In the genomic region with DNA sequence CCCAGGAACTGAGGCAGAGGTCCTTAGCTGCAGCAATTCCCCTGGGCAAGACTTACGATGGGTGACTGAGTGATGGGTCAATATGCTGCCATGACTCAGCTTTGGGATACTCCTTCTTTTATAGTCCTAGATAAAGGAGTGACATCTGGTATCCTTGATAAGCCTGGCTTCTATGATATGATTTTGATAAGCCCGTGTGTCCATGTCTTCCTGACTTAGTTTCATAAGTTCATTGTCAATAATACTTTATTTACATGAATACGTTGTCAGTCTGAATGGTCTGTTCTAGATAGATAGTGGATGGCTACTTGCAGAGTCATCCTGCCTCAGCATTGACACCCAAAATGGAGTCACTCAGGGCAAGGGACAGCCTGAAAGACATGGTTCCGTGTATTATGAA, we compare ENCODE assay signal across 24 mouse cellular contexts. TPM values are rescaled to one million over a fixed set of nuclear protein-coding genes. Genes with fewer than 3 reads are reported as not detected.
DNase-seq lines count a peak whose midpoint lies in the region; ATAC-seq and TF ChIP-seq lines count a peak whose summit lies in the region.
"Had no signal": no experiment of that assay in that cellular context is flagged by ENCODE, and none has a peak within 500 bp of the region (broad histone marks: within the 10 kb centered on the region; RNA-seq: fewer than 3 reads in every experiment).

No protein-coding gene starts in this region.

- no peak for ATAC-seq in midbrain, embryonic 15.5 days (replicated peaks)
- peak; percentile 87 for ATAC-seq in erythroblast, adult 5-6 weeks (replicated peaks; ENCODE audit: low FRiP score, poor library complexity, severe bottlenecking)
- ATAC-seq in liver, embryonic 14.5 days (ENCODE audit: insufficient read depth) = peak; percentile 86
- peak; percentile 61; the same call in 1 of the 2 replicates for ATAC-seq in stomach, postnatal 0 days (ENCODE audit: low FRiP score, low TSS enrichment)
- ATAC-seq: forebrain, embryonic 14.5 days; intestine, embryonic 15.5 days; Patski had no signal

- DNase-seq in midbrain, embryonic 10.5 days (ENCODE audit: low spot score) = peak; percentile 6
- DNase-seq in liver, embryonic 14.5 days (ENCODE audit: low read depth in 3 of 3, low spot score in 3 of 3) = peak; percentile 70 to 80 (median 77)
- DNase-seq in stomach, postnatal 0 days (ENCODE audit: low spot score) = no peak
- no peak for DNase-seq in ovary, postnatal 36 days (ENCODE audit: low spot score)
- DNase-seq in ovary, postnatal 14 days (ENCODE audit: low spot score) = no peak
- DNase-seq: adrenal gland, adult 8-10 months; cerebellum, adult 11-12 months; cerebellum, postnatal 25 days; gastrocnemius, postnatal 36 days; heart, postnatal 36 days; kidney, adult 9 months; kidney, postnatal 36 days; layer of hippocampus, adult 9-11 months; retina, postnatal 1 day; right cerebral cortex, postnatal 4 days; thymus, postnatal 25 days had no signal

- H3K9ac ChIP-seq in midbrain, embryonic 15.5 days = no peak overlapping the region
- no peak overlapping the region; the same call in 1 of the 2 replicates for H3K9ac ChIP-seq in liver, embryonic 14.5 days (replicated peaks)
- H3K9ac ChIP-seq in stomach, postnatal 0 days (ENCODE audit: low read length) = no peak overlapping the region
- H3K9ac ChIP-seq: heart, embryonic 13.5 days; hindbrain, embryonic 14.5 days; intestine, embryonic 15.5 days had no signal

- TF ChIP-seq EP300 in liver, embryonic 14.5 days (IDR thresholded peaks at IDR 0.05; ENCODE audit: low read depth) = peak; percentile 96
- TF ChIP-seq EP300 in stomach, postnatal 0 days (optimal IDR thresholded peaks at IDR 0.05) = no peak

- H3K4me1 ChIP-seq in midbrain, embryonic 10.5 days = no peaks in the 10 kb centered on the region
- H3K4me1 ChIP-seq in midbrain, embryonic 15.5 days = no peaks in the 10 kb centered on the region
- peaks cover 31 to 39% of the 10 kb centered on the region in 2 experiments for H3K4me1 ChIP-seq in liver, embryonic 14.5 days (replicated peaks; ENCODE audit: control insufficient read depth in 2 of 2, insufficient read depth in 2 of 2, low read length in 1 of 2)
- H3K4me1 ChIP-seq in stomach, postnatal 0 days (replicated peaks; ENCODE audit: control insufficient read depth, insufficient read depth) = no peaks in the 10 kb centered on the region
- H3K4me1 ChIP-seq: intestine, embryonic 15.5 days had no signal

- no peak overlapping the region for H3K27ac ChIP-seq in midbrain, embryonic 10.5 days (replicated peaks)
- no peak overlapping the region for H3K27ac ChIP-seq in midbrain, embryonic 15.5 days
- peak overlapping the region; percentile 81 for H3K27ac ChIP-seq in liver, embryonic 14.5 days
- H3K27ac ChIP-seq in stomach, postnatal 0 days (replicated peaks) = no peak overlapping the region
- H3K27ac ChIP-seq: heart, embryonic 13.5 days; hindbrain, embryonic 14.5 days; intestine, embryonic 15.5 days had no signal

- H3K36me3 ChIP-seq in midbrain, embryonic 10.5 days = no peaks in the 10 kb centered on the region
- H3K36me3 ChIP-seq in midbrain, embryonic 15.5 days (replicated peaks) = no peaks in the 10 kb centered on the region
- no peaks in the 10 kb centered on the region for H3K36me3 ChIP-seq in liver, embryonic 14.5 days (replicated peaks; ENCODE audit: control insufficient read depth, insufficient read depth, low read depth)
- no peaks in the 10 kb centered on the region for H3K36me3 ChIP-seq in stomach, postnatal 0 days (ENCODE audit: control insufficient read depth, insufficient read depth, low read length)
- H3K36me3 ChIP-seq: heart, embryonic 13.5 days; intestine, embryonic 15.5 days had no signal

- WGBS in midbrain, embryonic 10.5 days = 89% methylated on average over 4 of the region's 4 CpGs
- WGBS in midbrain, embryonic 15.5 days = 85% methylated on average over 4 of the region's 4 CpGs
- 23% methylated on average over 4 of the region's 4 CpGs for WGBS in liver, embryonic 14.5 days (ENCODE audit: insufficient replicate concordance)
- 74% methylated on average over 4 of the region's 4 CpGs for WGBS in stomach, postnatal 0 days

- no peak for TF ChIP-seq CTCF in liver, embryonic 14.5 days (IDR thresholded peaks at IDR 0.05; ENCODE audit: low read depth)
- TF ChIP-seq CTCF in stomach, postnatal 0 days (IDR thresholded peaks at IDR 0.05; ENCODE audit: low read depth) = no peak

- no peak overlapping the region for H3K4me3 ChIP-seq in midbrain, embryonic 10.5 days
- no peak overlapping the region for H3K4me3 ChIP-seq in midbrain, embryonic 15.5 days
- H3K4me3 ChIP-seq in liver, embryonic 14.5 days (ENCODE audit: insufficient read depth in 1 of 2, low read depth in 2 of 2, low read length in 2 of 2) = no peak overlapping the region
- H3K4me3 ChIP-seq in stomach, postnatal 0 days (ENCODE audit: low read depth, low read length) = no peak overlapping the region
- H3K4me3 ChIP-seq: heart, embryonic 13.5 days; intestine, embryonic 15.5 days; megakaryocyte, embryonic 14.5 days had no signal

- no peaks in the 10 kb centered on the region for H3K9me3 ChIP-seq in midbrain, embryonic 10.5 days (replicated peaks)
- no peaks in the 10 kb centered on the region for H3K9me3 ChIP-seq in midbrain, embryonic 15.5 days
- H3K9me3 ChIP-seq in liver, embryonic 14.5 days (ENCODE audit: control insufficient read depth, low read length) = no peaks in the 10 kb centered on the region
- no peaks in the 10 kb centered on the region for H3K9me3 ChIP-seq in stomach, postnatal 0 days (ENCODE audit: control insufficient read depth, low read length)
- H3K9me3 ChIP-seq: heart, embryonic 13.5 days; intestine, embryonic 15.5 days; megakaryocyte, embryonic 14.5 days had no signal

- no peak overlapping the region for H3K4me2 ChIP-seq in midbrain, embryonic 15.5 days
- H3K4me2 ChIP-seq in liver, embryonic 14.5 days (ENCODE audit: low read depth) = peak overlapping the region; percentile 45
- no peak overlapping the region for H3K4me2 ChIP-seq in stomach, postnatal 0 days (replicated peaks; ENCODE audit: low read depth)
- H3K4me2 ChIP-seq: heart, embryonic 13.5 days; hindbrain, embryonic 14.5 days; intestine, embryonic 15.5 days had no signal

- no peaks in the 10 kb centered on the region for H3K27me3 ChIP-seq in midbrain, embryonic 10.5 days (ENCODE audit: low read depth, poor library complexity, severe bottlenecking)
- H3K27me3 ChIP-seq in midbrain, embryonic 15.5 days (replicated peaks) = no peaks in the 10 kb centered on the region
- no peaks in the 10 kb centered on the region; the same call in 1 of the 2 replicates for H3K27me3 ChIP-seq in liver, embryonic 14.5 days (ENCODE audit: control insufficient read depth, insufficient read depth, low read length)
- no peaks in the 10 kb centered on the region for H3K27me3 ChIP-seq in stomach, postnatal 0 days (ENCODE audit: control insufficient read depth, insufficient read depth, low read length)
- H3K27me3 ChIP-seq: heart, embryonic 13.5 days; intestine, embryonic 15.5 days; megakaryocyte, embryonic 14.5 days; Patski had no signal

RNA-seq across cellular contexts. Expression of gene Lpin2, which starts 11.2 kb away (rescaled TPM):
- polyA plus RNA-seq in midbrain, embryonic 10.5 days (2016; fragmentation: Nextera tagmentation; extraction: Ambion mirVana) = 34.5 and 37.3 TPM in 2 replicates
- 44.2 and 47.6 TPM in 2 replicates for polyA plus RNA-seq in midbrain, embryonic 15.5 days (2015; fragmentation: Nextera tagmentation; extraction: Ambion mirVana)
- total RNA-seq in erythroblast, adult 5-6 weeks (2015; ENCODE audit: low replicate concordance) = 751 and 838 TPM in 2 replicates
- 1,646 and 2,072 TPM in 2 replicates for total RNA-seq in erythroblast, adult 5-6 weeks (2017; ENCODE audit: low replicate concordance)
- 19.5 and 28.6 TPM in 2 replicates for polyA plus RNA-seq in liver, embryonic 14.5 days (2012; rRNA removed)
- polyA plus RNA-seq in liver, embryonic 14.5 days (2014; fragmentation: Nextera tagmentation; extraction: Ambion mirVana) = 31.1 and 31.6 TPM in 2 replicates
- polyA plus RNA-seq in stomach, postnatal 0 days (2015; fragmentation: Nextera tagmentation; extraction: Ambion mirVana) = 21.3 and 22.6 TPM in 2 replicates

Comparison
In these comparisons a context has a peak if more than half of its experiments do, and no peak if none do; other contexts are left out.
1. DNase-seq: peak in midbrain, embryonic 10.5 days (single experiment) and liver, embryonic 14.5 days (3 of 3); none in stomach, postnatal 0 days (single experiment), ovary, postnatal 36 days (single experiment) and ovary, postnatal 14 days (single experiment).